Mouse (Mus musculus): ENCODE measurements around the gene Kremen2. TPM values are rescaled to one million over a fixed set of nuclear protein-coding genes. Genes with fewer than 3 reads are reported as not detected.

The Kremen2 gene
- total RNA-seq, 4 experiments from 2014 or later = 0.17 to 0.30 (median 0.26) TPM; not detected in 1

DNA sequence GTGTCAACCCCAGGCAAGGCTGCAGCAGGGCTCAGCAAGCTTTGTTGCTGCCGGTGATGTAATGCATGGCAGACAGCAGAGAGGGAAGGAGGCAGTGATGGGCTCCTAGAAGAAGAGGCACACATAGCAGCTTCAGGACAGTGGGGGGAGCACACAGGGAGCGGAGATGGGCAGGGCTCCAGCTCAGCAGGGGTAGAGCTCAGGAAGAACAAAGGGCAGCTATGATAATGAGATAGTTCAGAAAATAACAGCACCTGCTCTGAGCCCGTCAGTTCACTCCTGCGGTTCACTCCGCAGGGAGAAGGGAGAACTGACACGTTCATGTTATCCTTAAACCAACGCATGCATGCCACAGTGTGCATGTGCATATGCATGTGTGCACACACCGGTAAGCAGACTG lies 13.2 kb upstream of the Kremen2 start:
- DNase-seq = no peak

DNA sequence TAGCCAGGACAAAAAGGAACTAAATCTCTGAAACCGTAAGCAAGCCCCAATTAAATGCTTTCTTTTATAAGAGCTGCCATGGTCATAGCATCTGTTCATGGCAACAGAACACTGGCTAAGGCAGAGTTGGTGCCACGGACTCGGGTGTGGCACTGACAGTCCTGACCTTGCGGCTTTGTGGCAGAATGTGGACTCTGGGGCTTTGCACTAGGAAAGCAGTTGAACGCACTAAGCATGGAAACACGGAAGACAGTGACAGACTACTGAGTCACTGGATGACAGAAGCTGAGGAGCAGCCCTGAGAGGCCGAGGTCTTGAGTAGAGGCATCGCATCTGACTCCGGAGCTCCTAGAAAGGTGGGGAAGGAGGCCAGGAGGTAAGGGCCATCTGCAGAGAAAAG lies 11.9 kb upstream of the Kremen2 start:
- DNase-seq = no peak

DNA sequence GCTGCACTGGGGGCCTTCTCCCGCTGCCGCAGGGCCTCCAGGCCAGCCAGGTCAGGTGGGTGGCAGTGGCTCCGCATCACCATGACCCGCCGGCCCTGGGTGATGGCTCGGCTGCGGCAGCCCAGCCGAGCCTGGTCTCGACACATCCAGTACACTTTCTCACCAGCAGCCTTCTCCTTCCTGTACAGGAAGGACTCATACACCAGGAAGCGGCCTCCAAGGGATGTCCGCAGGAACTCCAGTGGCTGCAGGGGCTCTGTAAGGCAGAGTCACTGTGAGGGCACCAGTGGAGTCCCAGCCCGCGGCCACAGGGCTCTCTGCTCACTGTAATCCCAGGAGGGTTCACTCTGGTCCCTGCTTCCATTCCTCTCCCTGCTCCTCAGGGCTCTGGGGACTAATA lies 10.1 kb upstream of the Kremen2 start:
- no peak for DNase-seq

DNA sequence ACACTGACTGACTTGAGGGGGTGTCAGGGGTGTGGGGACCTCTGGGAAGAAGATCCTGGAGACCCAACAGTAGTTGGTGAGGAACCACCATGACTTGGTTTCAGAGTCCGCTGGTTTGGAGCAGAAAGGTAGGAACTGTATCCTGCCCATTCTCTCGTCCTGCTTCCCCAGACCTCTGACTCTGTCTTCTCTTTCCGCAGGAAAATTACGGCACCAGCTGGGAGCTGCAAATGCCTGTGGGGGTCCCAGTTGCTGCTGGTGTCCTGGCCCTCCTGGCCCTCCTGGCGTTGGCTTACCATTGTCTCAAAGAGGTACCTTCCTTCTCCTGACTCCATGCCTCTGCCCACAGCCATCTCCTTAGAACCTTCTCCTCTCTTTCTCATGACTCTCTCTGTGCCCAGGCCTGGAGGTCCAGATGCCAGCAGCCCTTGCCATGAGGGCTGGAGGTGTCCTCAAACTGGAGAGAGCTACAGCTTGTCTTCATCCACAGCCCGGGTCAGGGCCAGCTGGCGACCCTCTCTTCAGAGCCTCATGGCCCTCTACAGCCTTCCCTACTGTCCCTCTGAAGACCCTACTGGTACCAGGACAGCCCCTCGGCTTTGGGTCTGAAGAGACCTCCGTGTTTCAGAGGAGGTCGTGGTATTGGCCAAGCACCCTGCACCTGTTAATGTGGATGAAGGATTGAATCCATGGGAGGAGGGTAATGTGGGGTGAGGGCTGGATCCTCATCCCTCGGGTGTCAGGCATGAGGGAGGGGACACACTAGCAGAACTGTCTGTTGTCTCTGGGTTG lies 4.0 kb upstream of the Kremen2 start:
- no peak for DNase-seq

DNA sequence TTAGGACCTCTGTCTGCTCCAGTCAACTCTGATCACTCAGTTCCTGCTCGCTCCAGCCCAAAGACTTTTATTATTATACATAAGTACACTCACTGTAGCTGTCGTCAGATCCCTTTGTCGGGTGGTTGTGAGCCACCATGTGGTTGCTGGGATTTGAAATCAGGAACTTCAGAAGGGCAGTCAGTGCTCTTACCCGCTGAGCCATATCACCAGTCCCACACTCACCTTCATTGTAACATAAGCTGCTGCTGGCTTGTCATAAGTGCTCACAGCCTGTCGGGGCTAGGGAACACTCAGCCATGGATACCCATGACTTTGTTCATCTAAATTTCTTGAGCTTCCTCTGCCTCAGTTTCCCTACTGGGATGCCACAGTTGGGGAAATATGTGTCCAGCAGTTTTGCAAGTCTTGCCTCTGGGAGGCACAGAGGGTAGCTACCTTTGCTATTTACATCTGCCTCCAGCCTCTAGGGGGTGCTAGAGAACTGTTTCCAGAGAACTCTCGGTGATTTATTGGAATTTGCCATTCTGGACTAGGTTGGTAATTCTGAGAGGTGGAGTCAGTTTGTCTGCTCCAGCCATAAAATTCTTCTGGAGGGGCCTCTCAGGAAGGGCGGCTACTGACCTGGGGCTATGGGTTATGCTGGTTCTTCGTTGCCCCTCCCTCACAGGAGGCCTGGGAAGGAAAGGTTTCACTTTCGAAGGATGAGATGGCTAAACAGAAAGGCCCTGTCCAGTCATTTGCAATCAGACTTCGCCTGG lies 3.2 kb upstream of the Kremen2 start:
- DNase-seq = peak; percentile 69

DNA sequence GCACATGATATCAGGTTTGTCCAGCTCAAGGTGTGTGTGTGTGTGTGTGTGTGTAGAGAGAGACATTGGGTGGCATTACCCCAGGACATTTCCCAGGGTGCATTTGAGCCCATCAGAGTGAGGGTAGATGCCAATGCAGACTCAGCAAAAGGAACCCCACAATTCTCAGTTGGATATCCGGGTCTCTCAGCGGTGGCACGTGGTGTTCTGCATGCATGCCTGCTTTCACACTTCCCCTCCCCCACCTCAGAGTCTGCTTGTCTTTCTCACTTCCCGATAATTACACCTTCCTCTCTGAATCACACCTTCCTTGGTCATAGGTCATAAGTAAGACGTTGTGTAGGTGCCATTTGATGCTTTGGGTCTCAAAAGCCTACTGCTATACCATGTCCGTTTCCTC lies 2.4 kb upstream of the Kremen2 start:
- no peak for DNase-seq

DNA sequence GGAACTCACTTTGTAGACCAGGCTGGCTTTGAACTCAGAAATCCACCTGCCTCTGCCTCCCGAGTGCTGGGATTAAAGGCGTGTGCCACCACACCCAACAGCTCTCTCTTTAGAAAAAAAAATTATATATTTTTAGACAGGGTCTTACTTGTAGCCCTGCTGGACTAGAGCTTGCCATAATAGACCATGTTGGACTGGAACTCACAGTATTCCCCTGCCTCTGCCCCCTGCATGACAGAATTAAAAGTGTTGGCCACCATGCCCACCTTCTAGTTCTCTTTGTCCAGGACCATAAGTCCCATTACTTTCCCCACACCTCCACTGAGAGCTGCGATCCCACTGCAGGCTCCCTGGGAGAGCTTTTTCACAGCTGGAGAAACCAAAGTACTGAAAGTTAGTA lies 1.8 kb upstream of the Kremen2 start:
- no peak for DNase-seq

DNA sequence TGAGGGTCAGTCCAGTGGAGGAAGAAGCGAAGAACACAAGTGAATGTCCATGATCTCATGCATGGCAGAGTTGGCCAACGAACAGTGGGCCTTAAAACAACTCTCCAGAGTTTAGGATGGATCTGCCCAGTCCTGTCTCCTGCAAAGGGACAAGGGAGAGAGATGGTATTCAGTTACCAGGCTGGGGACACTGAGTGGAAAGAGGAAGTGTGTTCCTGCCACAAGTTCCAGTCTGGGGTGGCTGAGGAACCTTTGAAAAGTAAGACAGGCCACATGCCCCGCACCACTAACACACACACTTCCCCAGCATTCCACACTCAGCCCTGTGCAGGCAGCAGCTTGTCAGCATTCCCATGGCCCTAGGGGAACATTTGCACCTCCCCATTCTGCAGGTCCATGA lies 1.1 kb upstream of the Kremen2 start:
- DNase-seq = no peak

DNA sequence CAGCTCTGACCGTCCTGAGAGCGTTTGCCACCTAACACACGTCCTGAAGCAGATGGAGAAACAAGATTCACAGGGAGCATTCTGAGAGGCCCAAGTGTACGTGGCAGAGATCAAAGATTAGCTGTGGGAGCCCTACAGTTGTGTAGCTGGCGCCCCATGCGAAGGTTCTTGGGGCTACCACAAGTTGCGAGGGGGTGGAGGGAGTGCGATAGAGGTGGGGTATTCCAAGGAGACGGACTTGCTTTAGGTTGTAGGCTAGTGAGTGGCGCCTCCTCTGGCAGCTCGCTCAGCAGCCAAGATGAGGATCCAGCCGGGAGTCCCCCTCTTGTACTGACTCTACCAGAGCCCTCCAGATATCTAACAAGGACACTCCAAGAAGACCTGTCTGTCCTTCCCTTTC lies 678 bp upstream of the Kremen2 start:
- no peak for DNase-seq

DNA sequence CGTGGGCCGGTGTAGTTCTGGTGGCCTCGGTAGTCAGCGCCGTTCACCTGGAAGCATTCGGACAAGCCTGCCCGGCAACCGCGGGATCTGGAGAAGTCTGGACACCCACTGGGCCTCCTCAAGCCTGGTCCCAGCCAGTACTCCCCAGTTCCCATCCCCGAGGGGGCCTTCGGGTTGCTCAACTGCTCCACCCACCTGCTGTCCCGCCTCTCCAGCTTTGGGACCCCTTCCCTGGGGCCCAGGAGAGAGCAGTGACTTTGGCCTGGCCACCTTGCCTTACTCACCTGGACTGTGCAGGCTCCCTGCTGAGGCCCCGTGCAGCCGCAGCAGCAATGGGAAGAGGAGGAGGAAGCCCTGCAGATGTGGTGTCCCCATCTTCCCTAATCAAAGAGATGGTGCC lies 982 bp downstream of the Kremen2 start:
- no peak for DNase-seq

DNA sequence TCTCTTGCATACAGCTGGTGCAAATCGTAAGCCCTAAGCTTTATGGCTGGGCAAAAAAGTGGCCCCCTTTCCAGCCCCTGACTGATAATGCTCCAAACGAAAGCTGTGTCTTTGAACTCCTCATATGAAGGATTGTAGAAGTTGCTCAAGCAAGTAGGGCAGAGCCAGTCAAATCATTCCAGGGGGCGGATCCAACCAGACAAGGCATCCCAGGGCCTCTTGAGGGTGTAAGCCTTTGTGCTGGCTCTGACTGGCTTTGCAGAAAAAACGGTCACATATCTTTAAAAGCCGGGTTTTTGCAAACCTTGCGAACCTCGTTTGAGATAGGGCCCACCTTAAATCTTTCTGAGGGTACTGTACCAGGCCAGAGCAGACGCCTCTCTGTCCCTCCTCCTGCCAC lies 1.6 kb downstream of the Kremen2 start:
- DNase-seq = no peak

DNA sequence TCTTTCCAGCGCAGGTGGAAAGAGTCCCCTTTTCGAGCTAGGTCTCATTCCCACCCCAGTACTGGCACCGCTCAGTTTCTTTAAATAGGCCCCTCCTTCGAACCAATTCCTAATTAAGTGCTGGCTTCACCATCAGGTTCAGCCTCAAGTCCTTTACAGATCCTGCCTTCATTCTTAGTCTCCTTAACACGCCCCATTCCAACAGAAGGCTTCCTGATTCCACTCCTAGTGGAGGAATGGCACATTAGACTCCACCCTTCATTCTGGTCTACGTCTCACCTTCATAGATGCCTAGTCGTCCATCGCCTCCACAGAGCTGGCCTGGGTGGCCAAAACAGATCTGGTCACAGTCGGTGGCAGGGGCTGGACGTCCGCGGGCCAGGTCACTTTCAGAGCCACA lies 2.7 kb downstream of the Kremen2 start:
- DNase-seq = no peak

DNA sequence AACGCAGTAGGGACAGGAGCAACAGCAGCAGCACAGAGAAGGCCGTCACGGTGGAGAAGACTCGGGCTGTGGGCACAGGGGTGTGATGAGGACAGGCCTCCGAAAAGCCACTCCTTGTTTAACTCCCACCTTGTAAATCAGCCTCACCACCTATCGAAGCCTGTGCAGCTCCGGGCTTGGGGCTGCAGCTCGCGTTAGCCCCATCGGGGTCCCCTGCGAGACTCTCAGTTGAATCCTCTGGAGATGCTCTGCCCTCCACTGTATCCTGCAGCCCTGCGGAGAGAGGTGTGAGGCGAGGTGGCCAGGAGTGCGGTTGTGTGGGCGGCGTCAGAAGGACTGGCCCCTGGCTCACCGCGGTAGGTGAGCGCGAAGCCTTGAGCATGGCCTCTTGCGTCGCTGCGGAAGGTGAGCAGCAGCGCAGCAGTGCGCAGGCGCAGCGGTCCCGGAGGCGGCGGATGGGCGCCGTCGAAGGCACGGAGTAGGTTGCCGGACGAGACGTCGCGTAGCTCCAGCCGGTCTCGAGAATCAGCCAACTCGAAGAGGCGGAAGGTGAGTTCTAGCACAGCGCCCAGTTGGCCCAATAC lies 3.3 kb downstream of the Kremen2 start:
- DNase-seq = no peak

DNA sequence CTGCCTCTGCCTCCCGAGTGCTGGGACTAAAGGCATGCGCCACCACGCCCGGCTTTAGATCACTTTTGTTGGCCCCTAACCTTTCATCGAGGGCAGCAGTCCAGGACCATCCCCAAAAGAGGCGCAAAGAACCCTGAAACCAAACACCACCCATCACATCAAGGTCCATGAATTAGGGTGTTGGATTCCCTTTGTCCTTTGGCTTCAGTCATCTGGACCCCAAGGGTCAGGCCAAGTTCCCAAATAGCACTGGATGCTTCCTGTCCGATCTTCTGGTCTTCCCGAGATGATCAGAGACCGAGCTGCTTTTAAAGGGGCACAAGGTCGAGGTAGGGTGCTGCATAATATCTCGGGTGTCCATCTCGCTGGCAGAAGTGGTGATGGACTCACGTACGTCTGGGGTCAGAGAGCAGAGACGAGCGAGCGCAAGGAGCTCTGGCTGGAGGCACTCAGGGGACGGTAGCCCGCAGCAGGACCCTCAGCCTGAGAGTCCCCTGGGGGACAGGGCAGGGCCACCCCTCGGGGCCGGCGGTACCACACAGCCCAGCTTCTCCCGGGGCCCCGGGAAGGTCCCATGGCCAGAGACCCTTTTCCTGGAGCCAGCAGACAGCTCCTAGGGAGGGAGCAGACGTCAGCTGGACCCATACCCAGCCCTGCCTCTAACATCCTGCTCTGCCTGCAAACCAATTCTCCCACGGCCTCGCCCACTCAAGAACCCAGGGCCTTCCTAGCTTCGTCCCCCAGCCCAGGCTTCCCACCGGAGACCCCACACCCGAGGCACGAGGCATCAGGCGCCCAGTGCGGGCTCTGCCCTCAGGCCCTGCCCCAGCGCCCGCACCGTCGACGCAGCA lies 4.0 kb downstream of the Kremen2 start:
- no peak for DNase-seq

DNA sequence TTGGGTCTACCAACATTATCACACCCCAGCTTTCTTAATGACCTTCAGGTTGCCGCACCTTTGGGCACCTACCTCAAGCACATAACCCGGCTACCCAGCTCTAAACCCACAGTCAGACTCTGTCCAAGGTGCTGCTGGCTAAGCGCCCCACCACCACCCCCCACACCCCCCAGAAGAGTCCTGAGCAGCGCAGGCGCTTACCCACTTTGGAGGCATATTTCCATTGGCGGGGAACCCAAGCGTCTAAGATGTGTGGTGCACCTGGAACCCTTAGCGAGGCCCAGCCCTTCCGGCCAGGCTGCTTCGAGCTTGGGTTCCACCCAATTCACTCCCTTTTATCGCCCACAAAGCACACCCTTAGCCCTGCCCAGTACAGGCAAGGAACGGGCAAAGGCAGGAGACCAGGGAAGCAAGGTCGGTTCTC lies 5.0 kb downstream of the Kremen2 start, which contains the start of gene Paqr4:
Gene Paqr4, minus strand, starts transcription at position 270 of the 424 bp plus-strand sequence.
- DNase-seq = no peak

DNA sequence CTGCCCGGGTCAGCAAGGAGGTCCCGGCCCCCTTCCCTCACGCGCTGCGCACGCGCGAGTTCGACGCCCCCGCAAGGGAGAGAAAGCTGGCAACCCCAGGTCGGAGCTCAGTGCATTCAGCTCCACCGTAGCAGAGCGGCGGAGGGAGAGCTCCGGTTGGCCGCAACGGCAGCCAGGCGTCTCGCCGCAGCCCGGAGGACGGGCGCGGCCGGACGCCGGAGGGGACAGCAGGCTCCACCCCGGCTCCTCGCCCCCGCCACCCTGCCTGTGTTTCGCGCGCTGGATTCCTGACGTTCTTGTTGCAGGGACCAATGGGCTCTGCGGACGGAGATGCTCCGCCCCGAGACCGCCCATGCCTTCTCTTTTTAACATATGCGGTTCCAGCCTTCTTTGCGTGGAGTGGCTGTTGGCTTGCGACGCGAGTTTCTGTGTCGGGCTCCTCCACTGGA lies 5.5 kb downstream of the Kremen2 start:
- peak; percentile 90 for DNase-seq

DNA sequence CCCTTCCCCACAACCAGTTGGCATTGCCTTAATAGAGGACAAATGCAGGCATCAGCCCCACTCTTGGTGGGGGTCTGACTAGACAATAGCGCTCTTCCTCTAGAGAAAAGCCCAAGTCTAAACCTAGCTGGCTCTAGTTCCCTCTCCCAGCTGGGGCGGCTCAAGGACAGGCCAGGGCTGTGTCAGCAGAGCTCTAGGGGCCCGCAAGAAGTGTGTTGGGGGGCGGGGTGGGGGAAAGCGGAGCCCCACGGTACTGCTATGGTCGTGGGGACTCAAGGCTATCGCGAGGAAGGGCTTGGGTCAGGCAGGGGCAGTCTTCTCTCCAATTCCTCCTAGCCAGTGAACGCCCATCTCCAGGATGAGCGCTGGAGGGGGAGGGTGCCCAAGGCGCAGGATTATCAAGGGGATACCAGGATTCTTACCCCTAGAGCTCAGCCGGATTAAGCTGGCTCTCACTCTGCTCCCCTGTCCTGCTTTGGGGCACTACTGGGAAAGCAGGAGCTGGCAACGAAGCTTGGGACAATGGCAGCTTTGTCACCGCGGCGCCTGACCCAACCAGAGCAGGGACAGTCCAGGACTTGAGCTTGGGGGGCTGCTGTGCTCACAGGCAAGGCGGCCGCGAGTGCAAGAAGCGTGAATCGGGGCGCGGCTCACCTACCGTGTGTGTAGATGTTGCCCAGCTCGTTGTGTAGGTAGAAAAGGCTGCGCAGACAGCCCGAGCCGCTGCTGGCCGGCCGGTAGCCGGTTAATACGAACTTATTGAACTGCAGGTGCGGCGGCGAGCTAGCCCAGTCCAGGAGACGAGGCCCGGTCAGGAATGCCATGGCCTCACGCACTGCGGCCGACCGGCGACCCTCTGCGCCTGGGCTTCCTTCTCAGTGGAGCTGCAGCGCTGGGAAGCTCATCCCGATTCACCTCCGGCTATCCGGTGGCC lies 6.2 kb downstream of the Kremen2 start:
- no peak for DNase-seq

DNA sequence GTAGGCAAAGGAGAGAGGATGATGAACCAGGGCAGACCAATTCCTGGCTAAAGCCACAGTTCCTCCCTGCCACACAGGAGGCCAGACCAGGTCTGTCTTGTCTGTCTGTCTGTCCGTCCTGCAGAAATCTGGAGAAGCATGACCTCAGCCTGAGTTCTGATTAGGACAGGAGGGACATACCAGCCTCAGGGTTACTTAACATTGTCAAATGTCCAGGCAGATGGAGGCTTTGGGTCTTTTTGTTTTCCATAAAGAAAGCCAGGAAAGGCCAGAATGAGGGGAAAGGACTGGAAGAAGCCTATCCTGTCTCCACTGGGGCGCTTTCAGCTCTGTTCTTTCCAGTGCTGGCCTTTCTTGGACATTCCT lies 6.8 kb downstream of the Kremen2 start:
- no peak for DNase-seq

DNA sequence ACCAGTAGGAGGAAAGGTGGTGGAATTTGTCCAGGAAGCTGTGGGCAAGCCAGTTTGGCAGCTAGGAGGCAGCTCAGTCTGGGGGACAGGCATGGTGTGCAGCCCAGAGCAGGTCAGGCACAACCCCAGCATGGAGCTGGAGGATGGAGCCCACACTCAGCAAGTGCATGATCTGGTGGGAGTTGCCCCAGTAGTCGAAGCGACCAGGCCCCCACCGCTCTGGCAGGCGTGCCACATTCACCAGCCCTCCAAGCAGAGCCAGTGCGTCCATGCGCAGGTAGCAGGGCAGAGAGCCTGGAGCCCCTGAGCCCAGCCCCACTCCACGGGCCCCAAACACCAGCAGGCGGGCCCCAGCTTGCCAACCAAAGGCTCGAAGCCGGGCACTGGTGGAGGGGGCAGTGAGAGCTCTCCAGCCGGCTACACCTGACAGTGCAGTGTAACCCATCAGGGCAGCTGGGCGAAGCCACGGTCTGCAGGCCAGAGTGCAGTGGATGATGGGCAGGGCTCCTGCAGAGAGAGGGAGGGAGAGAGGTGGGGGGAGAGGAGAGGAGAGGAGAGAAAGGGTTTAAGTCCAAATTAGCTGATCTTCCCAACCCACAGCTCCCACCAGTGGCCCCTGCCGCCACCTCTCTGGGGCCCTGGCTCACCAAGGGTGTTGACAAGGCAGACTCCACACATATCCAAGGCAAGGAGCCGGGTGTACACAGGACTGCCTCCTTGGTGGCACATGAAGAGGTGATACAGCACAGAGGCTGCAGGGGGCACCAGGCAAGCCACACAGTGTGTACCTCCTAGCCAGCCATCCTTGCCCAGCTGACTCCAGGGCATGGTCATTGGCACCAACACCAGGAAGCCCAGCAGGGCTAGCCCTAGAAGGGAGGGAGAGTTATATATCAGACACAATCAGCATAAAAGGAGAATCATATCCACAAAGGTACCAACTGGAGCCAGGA lies 7.9 kb downstream of the Kremen2 start:
- DNase-seq = no peak

DNA sequence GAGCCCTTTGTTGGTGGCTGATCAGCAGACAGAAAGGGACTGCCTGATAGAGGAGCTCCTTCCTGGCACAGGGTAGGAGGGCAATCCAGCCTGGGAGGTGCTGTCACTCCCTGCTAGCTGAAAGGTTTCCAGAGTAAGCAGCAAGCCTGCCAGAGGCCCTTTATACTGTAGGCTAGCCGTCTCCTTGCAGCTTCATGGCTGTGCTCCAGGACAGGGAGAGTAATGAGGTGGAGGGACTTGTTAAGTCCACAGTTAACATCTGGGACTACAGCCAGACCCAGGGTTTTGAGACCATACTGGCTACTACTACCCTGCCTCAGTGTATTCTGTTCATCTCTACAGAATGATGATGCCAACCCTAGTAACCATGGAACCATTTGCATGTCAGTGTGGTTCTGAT lies 11.3 kb downstream of the Kremen2 start:
- DNase-seq = no peak
